Mouse (Mus musculus): Measurements from ENCODE around the gene Tpt1.
"Not testable (repeated sequence)": the region's sequence is repeated elsewhere in the genome, so short reads cannot be mapped to it uniquely, and the experiment has no call there.

Tpt1 gene

GRCm38 (mm10) chr14:75844867-75845697 is at the start of gene Tpt1:
Gene Tpt1 (plus strand): TSS chr14:75845093.
- DNase-seq, result peak; percentile 97 to 99

GRCm38 (mm10) chr14:75795918-75796317 is 49.0 kb upstream of the Tpt1 start:
- DNase-seq, result no peak

GRCm38 (mm10) chr14:75797769-75798386 is 47.0 kb upstream of the Tpt1 start:
- peak; percentile 62 to 71 for DNase-seq

GRCm38 (mm10) chr14:75807800-75808199 is 37.1 kb upstream of the Tpt1 start:
- peak; percentile 88 to 93 for DNase-seq

- DNase-seq, result peak in 1 of 2 experiments; percentile 57
These were observed 35.0 kb upstream of the Tpt1 start for GRCm38 (mm10) chr14:75809931-75810330.

GRCm38 (mm10) chr14:75818528-75818927 is 26.4 kb upstream of the Tpt1 start:
- DNase-seq, result no peak

DNA sequence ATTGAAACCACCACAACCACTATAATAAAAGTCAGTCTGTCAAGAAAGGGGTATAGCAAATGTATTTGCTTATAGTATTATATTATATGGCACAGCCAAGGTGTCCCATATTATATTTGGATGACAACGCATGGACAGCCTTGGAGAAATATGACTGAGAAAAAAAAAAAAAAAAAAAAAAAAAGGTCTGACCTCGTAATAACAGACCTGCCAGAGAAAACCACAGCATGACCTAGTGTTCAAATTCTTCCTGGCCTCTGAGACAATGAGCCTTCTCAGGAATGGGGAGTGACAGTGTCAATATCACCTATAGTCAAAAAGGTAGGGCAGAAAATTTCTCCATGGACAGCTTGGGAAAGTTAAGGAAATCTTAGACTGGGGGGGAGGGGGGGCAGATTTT is 25.6 kb upstream of the Tpt1 start:
- no peak for DNase-seq

- DNase-seq, result peak; percentile 56 to 65
These were observed 24.9 kb upstream of the Tpt1 start for GRCm38 (mm10) chr14:75820007-75820406.

DNA sequence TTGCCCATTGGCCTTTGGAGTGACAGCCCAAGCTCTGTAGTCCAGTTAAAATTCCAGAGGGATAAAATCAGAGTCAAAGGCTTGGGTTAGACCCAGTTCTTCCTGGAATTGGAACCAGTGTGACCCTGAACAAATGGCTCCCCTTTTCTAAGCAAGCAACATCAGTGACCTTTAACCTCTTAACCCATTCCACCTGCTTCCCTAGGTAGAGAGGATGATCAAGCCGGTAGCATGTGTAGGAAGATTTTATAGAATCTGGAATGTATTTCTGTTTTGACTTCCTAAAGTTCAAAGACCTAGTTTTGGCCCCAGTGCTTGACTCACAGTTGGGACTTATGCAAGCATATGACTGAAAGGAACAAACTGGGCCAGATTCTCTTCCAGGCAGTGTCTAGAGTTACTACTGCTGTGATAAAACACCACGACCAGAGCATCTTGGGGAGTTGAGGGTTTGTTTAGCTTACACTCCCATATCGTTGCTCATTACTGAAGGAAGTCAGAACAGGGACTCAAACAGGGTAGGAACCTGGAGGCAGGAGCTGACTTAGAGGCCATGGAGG is 18.0 kb upstream of the Tpt1 start:
- DNase-seq, result no peak

DNA sequence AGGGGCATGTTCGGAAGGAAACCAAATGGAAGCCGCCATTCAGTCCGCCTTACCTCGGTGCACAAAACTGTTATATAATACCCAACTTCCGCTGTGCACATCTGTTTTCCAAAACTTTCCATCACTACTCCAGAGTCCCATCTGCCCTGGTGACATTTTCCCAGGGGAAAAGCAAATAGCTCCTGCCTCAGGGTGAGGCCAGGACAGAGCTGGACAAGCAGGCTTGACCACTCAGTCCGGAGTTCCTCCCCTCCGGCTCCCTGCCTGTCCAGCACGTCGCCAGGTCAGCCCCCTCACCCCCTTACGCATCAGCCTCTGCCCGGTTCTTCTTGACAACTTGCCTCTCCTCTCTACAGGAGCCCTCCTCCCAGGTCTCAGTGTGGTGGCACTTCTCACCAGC is 16.7 kb upstream of the Tpt1 start:
- DNase-seq, result peak in 1 of 2 experiments; percentile 49

GRCm38 (mm10) chr14:75828866-75829806 is 15.8 kb upstream of the Tpt1 start:
- DNase-seq, result peak; percentile 94 to 95

- not testable (repeated sequence) for DNase-seq
These were observed 15.1 kb upstream of the Tpt1 start for GRCm38 (mm10) chr14:75829817-75830216.

DNA sequence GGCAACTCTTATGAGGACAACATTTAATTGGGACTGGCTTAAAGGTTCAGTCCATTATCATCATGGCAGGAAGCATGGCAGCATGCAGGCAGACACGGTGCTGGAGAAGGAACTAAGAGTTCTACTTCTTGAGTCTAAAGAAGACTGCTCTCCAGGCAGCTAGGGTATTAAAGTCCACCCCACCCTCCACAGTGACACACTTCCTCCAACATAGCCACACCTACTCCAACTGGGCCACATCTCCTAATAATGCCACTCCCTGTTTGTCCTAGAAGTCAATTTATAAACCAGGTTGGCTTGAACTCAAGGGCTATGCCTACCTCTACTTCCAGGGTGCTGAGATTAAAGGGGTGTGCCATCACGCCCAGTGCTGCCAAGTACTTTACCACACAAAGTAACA is 12.9 kb upstream of the Tpt1 start:
- DNase-seq, result peak in 1 of 2 experiments; percentile 54

GRCm38 (mm10) chr14:75832982-75833381 is 11.9 kb upstream of the Tpt1 start:
- peak; percentile 58 to 70 for DNase-seq

GRCm38 (mm10) chr14:75833546-75834250 is 11.2 kb upstream of the Tpt1 start:
- peak; percentile 56 to 79 for DNase-seq

DNA sequence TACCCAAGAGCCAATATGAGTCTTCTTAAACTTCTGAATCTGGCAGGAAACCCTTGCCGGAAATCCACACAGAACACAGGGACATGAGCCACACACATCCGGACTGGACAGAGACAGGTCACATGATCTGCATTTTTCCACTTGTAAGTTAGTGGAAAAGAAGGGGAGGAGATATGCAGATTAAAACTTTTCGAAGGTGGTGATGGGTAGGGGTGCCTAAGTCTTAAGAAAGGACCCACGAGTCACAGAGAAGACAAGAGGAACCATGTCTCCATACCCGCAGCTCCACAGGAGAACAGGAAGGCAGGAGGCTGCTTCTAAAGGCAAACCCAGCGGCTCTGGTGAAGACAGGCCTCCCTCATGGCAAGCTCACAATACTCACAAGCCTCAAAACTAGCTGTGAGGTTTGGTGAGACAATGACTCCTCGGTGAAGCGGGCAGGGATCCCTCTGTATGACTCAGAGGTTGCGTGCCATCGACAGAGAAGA is 10.6 kb upstream of the Tpt1 start:
- peak; percentile 81 to 91 for DNase-seq

DNA sequence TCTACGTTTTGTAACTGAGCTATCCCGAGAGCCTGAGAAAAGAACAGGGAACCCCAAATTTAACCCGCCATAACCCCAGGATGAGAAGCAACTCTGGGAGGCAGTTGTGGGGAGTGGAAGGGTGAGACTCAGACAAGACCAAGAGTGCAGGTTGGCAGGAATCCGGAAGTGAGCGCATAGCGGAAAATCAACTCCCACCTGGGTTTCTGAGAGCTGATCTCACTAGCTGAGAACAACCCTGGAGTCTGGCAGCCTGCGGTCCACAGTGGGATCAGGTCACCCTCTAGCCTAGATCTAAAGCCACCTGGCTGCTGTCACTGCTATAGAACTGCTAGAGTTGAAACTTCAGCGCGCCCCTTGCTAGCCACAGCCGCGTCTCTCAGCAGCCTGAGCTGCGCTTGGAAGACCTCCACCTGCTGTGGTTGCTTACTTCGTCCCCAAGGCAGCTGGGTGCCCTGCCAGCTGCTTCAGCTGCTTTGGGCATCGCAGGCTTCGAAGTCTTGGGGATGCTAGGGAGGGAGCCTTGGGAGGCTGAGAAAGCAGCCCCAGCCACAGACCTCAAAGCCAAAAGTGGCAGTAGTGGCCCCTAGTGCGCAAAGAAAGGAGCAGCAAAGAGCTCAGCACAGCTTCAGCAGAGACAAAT is 10.0 kb upstream of the Tpt1 start:
- peak; percentile 80 to 91 for DNase-seq

DNA sequence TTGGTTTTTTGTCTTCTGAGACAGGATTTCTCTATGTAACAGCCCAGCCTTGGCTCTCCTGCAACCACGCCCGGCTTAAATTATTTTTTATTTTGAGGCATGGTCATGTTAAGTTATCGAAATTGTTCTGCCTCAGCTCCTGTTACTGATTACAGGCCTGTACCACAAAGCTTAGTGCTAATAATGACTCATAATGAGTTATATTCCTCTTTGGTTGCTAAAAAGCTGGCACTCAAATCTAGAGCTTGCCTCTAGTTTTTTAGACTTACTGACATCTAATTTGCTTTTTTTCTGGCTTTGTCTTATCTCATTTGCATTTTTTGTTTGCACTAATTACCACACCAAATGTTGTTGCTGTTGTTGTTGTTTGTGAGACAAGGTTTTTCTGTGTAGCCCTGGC is 8.3 kb upstream of the Tpt1 start:
- no peak for DNase-seq

GRCm38 (mm10) chr14:75837048-75837916 is 7.6 kb upstream of the Tpt1 start:
- DNase-seq, result peak; percentile 56 to 71

DNA sequence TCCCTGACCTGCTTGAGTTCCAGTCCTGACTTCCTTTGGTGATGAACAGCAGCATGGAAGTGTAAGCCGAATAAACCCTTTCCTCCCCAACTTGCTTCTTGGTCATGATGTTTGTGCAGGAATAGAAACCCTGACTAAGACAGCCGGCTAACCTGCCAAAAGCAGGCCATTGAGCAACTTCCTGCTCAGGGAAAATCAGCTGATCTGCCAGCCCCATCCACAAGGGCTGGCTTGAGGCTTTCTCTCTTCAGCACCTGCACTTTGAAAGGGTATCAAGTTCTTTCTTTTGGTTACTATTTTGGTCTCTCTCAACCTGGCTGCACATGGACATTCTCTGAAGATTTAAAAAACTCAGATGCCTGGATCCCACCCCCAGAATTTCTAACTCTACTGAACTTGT is 3.1 kb upstream of the Tpt1 start:
- DNase-seq, result not testable (repeated sequence)

Data from kidney, postnatal 25 days (tissue).